Mouse (Mus musculus) small intestine, adult 2 months (tissue): ENCODE measurements around the gene BC005624.

Experiments used
- CTCF ChIP-seq: fragments of 200-500 bp; IDR thresholded peaks from 2 replicates; pipeline ENCODE4 v1.5.1; 2012; ENCODE audit warnings: low read depth, mild to moderate bottlenecking, control low read depth, inconsistent platforms, low read length, moderate library complexity, mixed read lengths; ENCODE audit not compliant: insufficient replicate concordance, insufficient read length; ENCODE audit errors: extremely low read depth
- POLR2A ChIP-seq: fragments of 200-500 bp; IDR thresholded peaks from 2 replicates; pipeline ENCODE4 v1.6.1; 2012; ENCODE audit warnings: low read depth, mild to moderate bottlenecking, control low read depth, inconsistent platforms, low read length, moderate library complexity

DNA sequence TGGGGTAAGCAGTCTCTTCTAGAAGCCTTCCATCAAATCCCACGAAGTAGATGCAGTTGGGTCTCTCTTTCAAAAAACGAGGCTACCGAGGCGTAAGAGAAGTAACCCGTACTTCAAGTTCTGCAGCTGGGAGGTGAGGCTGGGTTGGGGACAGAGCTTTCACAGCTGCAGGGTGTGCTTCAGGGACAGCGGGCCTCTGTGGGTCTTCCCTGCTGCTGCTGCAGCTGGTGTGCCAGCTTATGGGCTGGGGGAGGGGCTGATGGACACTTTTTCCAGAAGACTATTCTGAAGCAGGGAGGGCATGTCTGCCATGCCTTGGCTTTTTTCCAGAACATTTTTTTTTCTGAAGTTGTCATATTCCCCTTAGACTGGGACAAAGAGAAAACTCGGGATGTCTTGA is 1.0 kb upstream of the BC005624 start:
- TF ChIP-seq POLR2A (no peak), CTCF (no peak)
